Mouse (Mus musculus) intestine, postnatal 0 days (tissue): ENCODE measurements around the gene Aatk. TPM values are rescaled to one million over a fixed set of nuclear protein-coding genes. Genes with fewer than 3 reads are reported as not detected.

Source experiments
- ATAC-seq: fragments of 200-750 bp; cut with Nextera tagmentation; 2 replicates; pipeline ENCODE4 v1.8.0; 2017; ENCODE audit warnings: mild to moderate bottlenecking, moderate TSS enrichment, moderate library complexity
- H3K27ac ChIP-seq: fragments of 300-500 bp; sonication (generic); 2 replicates; pipeline ENCODE4 v1.5.1; 2014; ENCODE audit warnings: mild to moderate bottlenecking, low read depth, low read length, moderate library complexity
- H3K27me3 ChIP-seq: fragments of 300-500 bp; sonication (generic); replicated peaks from 2 replicates; pipeline ENCODE4 v1.6.1; 2014; ENCODE audit warnings: low read length, mixed read lengths; ENCODE audit not compliant: control insufficient read depth, insufficient read depth
- H3K36me3 ChIP-seq: fragments of 300-500 bp; sonication (generic); 2 replicates; pipeline ENCODE4 v1.6.1; 2014; ENCODE audit warnings: mild to moderate bottlenecking, moderate library complexity; ENCODE audit not compliant: control insufficient read depth, insufficient read depth
- H3K4me1 ChIP-seq: fragments of 300-500 bp; sonication (generic); replicated peaks from 2 replicates; pipeline ENCODE4 v1.6.1; 2014; ENCODE audit warnings: antibody characterized with exemption, low read length, mixed read lengths; ENCODE audit not compliant: control insufficient read depth, insufficient read depth
- H3K4me2 ChIP-seq: fragments of 300-500 bp; sonication (generic); replicated peaks from 2 replicates; pipeline ENCODE4 v1.6.1; 2014; ENCODE audit warnings: low read depth, mild to moderate bottlenecking, moderate library complexity
- H3K4me3 ChIP-seq: fragments of 300-500 bp; sonication (generic); 2 replicates; pipeline ENCODE4 v1.5.1; 2014; ENCODE audit warnings: low read depth, low read length
- H3K9ac ChIP-seq: fragments of 300-500 bp; sonication (generic); 2 replicates; pipeline ENCODE4 v1.6.1; 2014; ENCODE audit warnings: mild to moderate bottlenecking, low read depth, low read length
- H3K9me3 ChIP-seq: fragments of 300-500 bp; sonication (generic); 2 replicates; pipeline ENCODE4 v1.6.1; 2016; ENCODE audit warnings: mixed run types; ENCODE audit not compliant: control insufficient read depth
- CTCF ChIP-seq: sonication (generic); IDR thresholded peaks from 2 replicates; pipeline ENCODE4 v1.5.1; 2016; ENCODE audit warnings: low read depth, mild to moderate bottlenecking, control low read depth, antibody characterized with exemption, moderate library complexity
- WGBS: fragments of 180-500 bp; shearing (Covaris S2); extraction: QIAGEN DNeasy Blood & Tissue Kit; methylation state at CpG from one replicate; pipeline ENCODE4 v1.1.7; 2014; 5-methylcytosine and 5-hydroxymethylcytosine counted together
- polyA plus RNA-seq: library from polyadenylated mRNA; unstranded; fragments of >200 nt; fragmentation: Nextera tagmentation; extraction: Ambion mirVana; gene quantifications from 2 replicates; pipeline ENCODE4 v1.2.1, GENCODE M21; 2015

Gene Aatk
- polyA plus RNA-seq, 1 experiment from 2014 or later: 1.7 TPM

- H3K27ac ChIP-seq: no peak overlapping the region
- no peak overlapping the region for H3K9ac ChIP-seq
- peak; percentile 42 for TF ChIP-seq CTCF
- ATAC-seq: no peak
- H3K4me2 ChIP-seq: peak overlapping the region; percentile 35; the same call in 1 of the 2 replicates
- no peaks in the 10 kb centered on the region for H3K36me3 ChIP-seq
- peaks cover 30% of the 10 kb centered on the region for H3K27me3 ChIP-seq
- no peak overlapping the region for H3K4me3 ChIP-seq
- 19% methylated on average over 22 of the region's 23 CpGs for WGBS
- H3K9me3 ChIP-seq: no peaks in the 10 kb centered on the region
- no peaks in the 10 kb centered on the region for H3K4me1 ChIP-seq
Observed at GRCm38 (mm10) chr11:120048252-120048556, 1.2 kb upstream of the Aatk start.

GRCm38 (mm10) chr11:120047531-120048251 is 724 bp upstream of the Aatk start:
- peak overlapping the region; percentile 83 for H3K4me2 ChIP-seq
- no peak overlapping the region; the same call in 1 of the 2 replicates for H3K4me3 ChIP-seq
- no peaks in the 10 kb centered on the region for H3K4me1 ChIP-seq
- H3K27me3 ChIP-seq: peaks cover 30% of the 10 kb centered on the region
- 25% methylated on average over 23 of the region's 23 CpGs for WGBS
- peak overlapping the region; percentile 46; the same call in 1 of the 2 replicates for H3K9ac ChIP-seq
- no peak for TF ChIP-seq CTCF
- no peak for ATAC-seq
- H3K36me3 ChIP-seq: no peaks in the 10 kb centered on the region
- no peak overlapping the region for H3K27ac ChIP-seq
- H3K9me3 ChIP-seq: no peaks in the 10 kb centered on the region

GRCm38 (mm10) chr11:120045839-120046552 is 971 bp downstream of the Aatk start:
- WGBS: 42% methylated on average over 11 of the region's 11 CpGs
- ATAC-seq: no peak
- TF ChIP-seq CTCF: no peak
- Histone ChIP-seq H3K36me3 (no peaks in the 10 kb centered on the region), H3K4me1 (no peaks in the 10 kb centered on the region), H3K27ac (no peak overlapping the region), H3K4me2 (peak overlapping the region; percentile 83), H3K9ac (0 out of 2 replicates have a peak overlapping the region, but pooled peaks have one; percentile 46), H3K27me3 (peaks cover 30% of the 10 kb centered on the region), H3K9me3 (no peaks in the 10 kb centered on the region), H3K4me3 (peak overlapping the region; percentile 50)

GRCm38 (mm10) chr11:120045341-120045740 is 1.6 kb downstream of the Aatk start:
- ATAC-seq: no peak
- no peaks in the 10 kb centered on the region for H3K36me3 ChIP-seq
- no peaks in the 10 kb centered on the region for H3K9me3 ChIP-seq
- no peak for TF ChIP-seq CTCF
- WGBS: 71% methylated on average over 4 of the region's 4 CpGs
- H3K27me3 ChIP-seq: peaks cover 30% of the 10 kb centered on the region
- no peak overlapping the region for H3K27ac ChIP-seq
- no peaks in the 10 kb centered on the region for H3K4me1 ChIP-seq
- no peak overlapping the region for H3K9ac ChIP-seq
- no peak overlapping the region for H3K4me3 ChIP-seq
- H3K4me2 ChIP-seq: no peak overlapping the region

GRCm38 (mm10) chr11:120042141-120042838 is 4.7 kb downstream of the Aatk start:
- no peaks in the 10 kb centered on the region for H3K36me3 ChIP-seq
- no peak overlapping the region for H3K4me2 ChIP-seq
- H3K4me3 ChIP-seq: no peak overlapping the region
- peak overlapping the region; percentile 54; the same call in 1 of the 2 replicates for H3K27ac ChIP-seq
- no peak overlapping the region for H3K9ac ChIP-seq
- H3K4me1 ChIP-seq: no peaks in the 10 kb centered on the region
- TF ChIP-seq CTCF: no peak
- 71% methylated on average over 7 of the region's 7 CpGs for WGBS
- no peak for ATAC-seq
- peaks cover 13% of the 10 kb centered on the region for H3K27me3 ChIP-seq
- no peaks in the 10 kb centered on the region for H3K9me3 ChIP-seq
